In genomic region chr9:85375152-85375551, GRCm38 (mm10) we compare ENCODE assay signal across 25 mouse cellular contexts.
"Had no signal": no experiment of that assay in that cellular context is flagged by ENCODE, and none has a peak within 500 bp of the region (broad histone marks: within the 10 kb centered on the region; RNA-seq: fewer than 3 reads in every experiment).

No protein-coding gene starts in this region.

- H3K4me3 ChIP-seq: gastrocnemius, adult 2 months; heart, adult 2 months; heart, embryonic 13.5 days; hindbrain, embryonic 13.5 days; hindbrain, embryonic 15.5 days; kidney, embryonic 15.5 days; limb, embryonic 13.5 days; limb, embryonic 15.5 days; liver, embryonic 12.5 days had no signal

- H3K27ac ChIP-seq: gastrocnemius, adult 2 months; heart, adult 2 months; hindbrain, embryonic 13.5 days; hindbrain, embryonic 15.5 days; hindbrain, postnatal 0 days; kidney, embryonic 15.5 days; kidney, postnatal 0 days; limb, embryonic 13.5 days; limb, embryonic 15.5 days; liver, embryonic 12.5 days had no signal

- H3K9me3 ChIP-seq: heart, embryonic 13.5 days; hindbrain, embryonic 13.5 days; hindbrain, embryonic 15.5 days; kidney, embryonic 15.5 days; limb, embryonic 13.5 days; limb, embryonic 15.5 days; liver, embryonic 12.5 days had no signal

- H3K4me1 ChIP-seq: hindbrain, embryonic 13.5 days; hindbrain, embryonic 15.5 days; kidney, embryonic 15.5 days; limb, embryonic 13.5 days; limb, embryonic 15.5 days; liver, embryonic 12.5 days had no signal

- H3K4me2 ChIP-seq: heart, embryonic 11.5 days; heart, embryonic 13.5 days; hindbrain, embryonic 13.5 days; hindbrain, embryonic 15.5 days; kidney, embryonic 15.5 days; limb, embryonic 13.5 days; limb, embryonic 15.5 days; liver, embryonic 12.5 days had no signal

- ATAC-seq: hindbrain, postnatal 0 days; intestine, embryonic 16.5 days; liver, embryonic 12.5 days had no signal

- H3K9ac ChIP-seq: heart, embryonic 13.5 days; hindbrain, embryonic 13.5 days; hindbrain, embryonic 15.5 days; kidney, embryonic 15.5 days; limb, embryonic 13.5 days; limb, embryonic 15.5 days; liver, embryonic 12.5 days had no signal

- H3K27me3 ChIP-seq: heart, embryonic 13.5 days; hindbrain, embryonic 13.5 days; hindbrain, embryonic 15.5 days; kidney, embryonic 15.5 days; limb, embryonic 13.5 days; limb, embryonic 15.5 days; liver, embryonic 12.5 days had no signal

- DNase-seq: gastrocnemius, adult 2 months; gastrocnemius, postnatal 10 days; gastrocnemius, postnatal 25 days; heart, adult 11 months; heart, adult 2 months; heart, postnatal 10 days; kidney, adult 11 months; kidney, adult 2 months; kidney, adult 9 months; kidney, postnatal 14 days; kidney, postnatal 36 days; layer of hippocampus, adult 9-11 months; layer of hippocampus, postnatal 36 days; left cerebral cortex, postnatal 4 days had no signal

- H3K36me3 ChIP-seq: heart, embryonic 13.5 days; hindbrain, embryonic 13.5 days; hindbrain, embryonic 15.5 days; kidney, embryonic 15.5 days; limb, embryonic 13.5 days; limb, embryonic 15.5 days; liver, embryonic 12.5 days had no signal
